Mouse (Mus musculus): Measurements from ENCODE around the gene Atp2b2. TPM values are rescaled to one million over a fixed set of nuclear protein-coding genes. Genes with fewer than 3 reads are reported as not detected.
"Not testable (repeated sequence)": the region's sequence is repeated elsewhere in the genome, so short reads cannot be mapped to it uniquely, and the experiment has no call there.

Atp2b2 gene
- total RNA-seq, 2 experiments from 2014 or later = 3.9 to 5.8 TPM

GRCm38 (mm10) chr6:113714276-113714675, 328.1 kb downstream of the Atp2b2 start:
- DNase-seq = no peak

GRCm38 (mm10) chr6:113713389-113713788, 329.0 kb downstream of the Atp2b2 start:
- DNase-seq = not testable (repeated sequence)

- DNase-seq = no peak
Observed at GRCm38 (mm10) chr6:113712718-113713117, 329.7 kb downstream of the Atp2b2 start.

- peak; percentile 63 for DNase-seq
Observed at GRCm38 (mm10) chr6:113697222-113698205, 344.9 kb downstream of the Atp2b2 start.

GRCm38 (mm10) chr6:113696582-113697221, 345.7 kb downstream of the Atp2b2 start, which contains the start of gene Tatdn2:
TSS of gene Tatdn2 (plus strand) at chr6:113697050.
- DNase-seq = peak; percentile 97

GRCm38 (mm10) chr6:113695766-113696355, 346.6 kb downstream of the Atp2b2 start:
- DNase-seq = no peak

- DNase-seq = no peak
Observed at GRCm38 (mm10) chr6:113695203-113695602, 347.2 kb downstream of the Atp2b2 start.

Small RNA genes within 50 kb of the gene (microRNA-seq; reads per million reads assigned to microRNA genes)
- gene Mir7042 = 3.7 reads per million

Other genes with a start within 250 kb of the Atp2b2 start
- gene Slc6a11, start 88.6 kb upstream of the Atp2b2 start, total RNA-seq (2021) = under 1 TPM; 0.30 TPM
- gene Slc6a1, start 240.0 kb upstream of the Atp2b2 start, total RNA-seq (2021) = under 1 TPM; 0.06 to 0.27 TPM

Data from adrenal gland, postnatal 10 days (tissue).